ENCODE assay signal across 11 mouse cellular contexts in the genomic region with DNA sequence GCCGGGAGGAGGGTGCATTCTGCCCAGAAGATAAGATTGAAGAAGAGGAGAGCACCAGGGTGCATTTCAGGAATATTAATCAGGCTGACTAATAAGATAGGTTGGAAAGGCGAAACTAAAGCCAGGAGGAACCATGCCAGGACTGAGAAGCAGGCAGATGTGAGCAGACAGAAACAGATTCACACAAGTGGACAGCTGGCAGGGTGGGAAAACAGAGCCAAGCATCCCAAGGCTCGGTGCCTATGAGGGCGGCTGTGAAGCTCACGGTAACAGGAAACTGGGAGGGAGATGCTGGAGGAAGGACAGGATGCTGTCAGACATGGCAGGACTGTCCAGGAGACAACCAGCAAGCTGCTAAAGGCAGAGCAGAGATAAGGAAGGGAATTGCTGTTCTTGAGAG.
A peak's percentile ranks its signal among the peaks of the same experiment; 100 is the strongest.
DNase-seq lines count a peak whose midpoint lies in the region; ATAC-seq lines count a peak whose summit lies in the region.
"Had no signal": no experiment of that assay in that cellular context is flagged by ENCODE, and none has a peak within 500 bp of the region (broad histone marks: within the 10 kb centered on the region; RNA-seq: fewer than 3 reads in every experiment).

No protein-coding gene starts in this region.

- 0 out of 2 replicates have a peak overlapping the region, but pooled peaks have one; percentile 1 for H3K27ac ChIP-seq in forebrain, embryonic 10.5 days
- H3K27ac ChIP-seq in forebrain, embryonic 11.5 days (ENCODE audit: low read depth, low read length) = no peak overlapping the region
- peak overlapping the region; percentile 11; the same call in 1 of the 2 replicates for H3K27ac ChIP-seq in hindbrain, embryonic 15.5 days (replicated peaks)
- peak overlapping the region; percentile 25; the same call in 1 of the 2 replicates for H3K27ac ChIP-seq in neural tube, embryonic 13.5 days (replicated peaks)
- H3K27ac ChIP-seq: liver, embryonic 15.5 days had no signal

- peaks cover 20% of the 10 kb centered on the region for H3K4me1 ChIP-seq in forebrain, embryonic 10.5 days
- H3K4me1 ChIP-seq in forebrain, embryonic 11.5 days (replicated peaks; ENCODE audit: control insufficient read depth, insufficient read depth, low read length) = peaks cover 3% of the 10 kb centered on the region; the same call in 1 of the 2 replicates
- H3K4me1 ChIP-seq in hindbrain, embryonic 15.5 days (replicated peaks) = peaks cover 44% of the 10 kb centered on the region
- peaks cover 75% of the 10 kb centered on the region for H3K4me1 ChIP-seq in neural tube, embryonic 13.5 days (replicated peaks)
- H3K4me1 ChIP-seq: liver, embryonic 15.5 days had no signal

- no peak overlapping the region for H3K4me2 ChIP-seq in forebrain, embryonic 11.5 days (ENCODE audit: low read depth, low read length, severe bottlenecking)
- no peak overlapping the region for H3K4me2 ChIP-seq in hindbrain, embryonic 15.5 days
- no peak overlapping the region for H3K4me2 ChIP-seq in neural tube, embryonic 13.5 days
- H3K4me2 ChIP-seq: liver, embryonic 15.5 days had no signal

- H3K9me3 ChIP-seq in forebrain, embryonic 10.5 days = no peaks in the 10 kb centered on the region
- H3K9me3 ChIP-seq in forebrain, embryonic 11.5 days (ENCODE audit: control insufficient read depth, low read length) = no peaks in the 10 kb centered on the region
- H3K9me3 ChIP-seq in hindbrain, embryonic 15.5 days = no peaks in the 10 kb centered on the region
- no peaks in the 10 kb centered on the region for H3K9me3 ChIP-seq in neural tube, embryonic 13.5 days
- H3K9me3 ChIP-seq: liver, embryonic 15.5 days had no signal

- DNase-seq in forebrain, embryonic 10.5 days (ENCODE audit: extremely low spot score, low spot score) = no peak
- DNase-seq in forebrain, embryonic 11.5 days (ENCODE audit: low spot score) = no peak
- peak; percentile 29 for DNase-seq in ovary, adult 18-20 months (ENCODE audit: low spot score)
- DNase-seq in ovary, postnatal 10 days (ENCODE audit: low spot score) = no peak
- DNase-seq in kidney, postnatal 36 days = no peak
- DNase-seq in embryo, embryonic 10 days (ENCODE audit: low spot score) = no peak
- DNase-seq: embryo, embryonic 11 days; heart, adult 18-20 months had no signal

- H3K9ac ChIP-seq in forebrain, embryonic 11.5 days (ENCODE audit: low read length) = no peak overlapping the region
- no peak overlapping the region for H3K9ac ChIP-seq in hindbrain, embryonic 15.5 days
- H3K9ac ChIP-seq in neural tube, embryonic 13.5 days = no peak overlapping the region
- H3K9ac ChIP-seq: liver, embryonic 15.5 days had no signal

- 82% methylated on average over 5 of the region's 5 CpGs for WGBS in forebrain, embryonic 10.5 days
- 85% methylated on average over 5 of the region's 5 CpGs for WGBS in forebrain, embryonic 11.5 days
- 43% methylated on average over 5 of the region's 5 CpGs for WGBS in hindbrain, embryonic 15.5 days
- 56% methylated on average over 5 of the region's 5 CpGs for WGBS in neural tube, embryonic 13.5 days

- peaks cover 20% of the 10 kb centered on the region; the same call in 1 of the 2 replicates for H3K36me3 ChIP-seq in forebrain, embryonic 10.5 days (replicated peaks)
- no peaks in the 10 kb centered on the region for H3K36me3 ChIP-seq in forebrain, embryonic 11.5 days (ENCODE audit: control insufficient read depth, insufficient read depth, low read length)
- no peaks in the 10 kb centered on the region for H3K36me3 ChIP-seq in hindbrain, embryonic 15.5 days
- no peaks in the 10 kb centered on the region for H3K36me3 ChIP-seq in neural tube, embryonic 13.5 days
- H3K36me3 ChIP-seq: liver, embryonic 15.5 days had no signal

- H3K4me3 ChIP-seq in forebrain, embryonic 10.5 days = no peak overlapping the region
- H3K4me3 ChIP-seq in forebrain, embryonic 11.5 days (ENCODE audit: low read depth, low read length) = no peak overlapping the region
- no peak overlapping the region for H3K4me3 ChIP-seq in hindbrain, embryonic 15.5 days
- no peak overlapping the region for H3K4me3 ChIP-seq in neural tube, embryonic 13.5 days
- H3K4me3 ChIP-seq: liver, embryonic 15.5 days had no signal

- ATAC-seq in forebrain, embryonic 11.5 days (replicated peaks; ENCODE audit: low FRiP score) = no peak
- ATAC-seq in hindbrain, embryonic 15.5 days (ENCODE audit: low FRiP score, low read depth) = 0 out of 2 replicates have a peak, but pooled peaks have one; percentile 14
- no peak for ATAC-seq in neural tube, embryonic 13.5 days (ENCODE audit: low read depth)

- no peaks in the 10 kb centered on the region for H3K27me3 ChIP-seq in forebrain, embryonic 10.5 days (ENCODE audit: poor library complexity, severe bottlenecking)
- H3K27me3 ChIP-seq in forebrain, embryonic 11.5 days (ENCODE audit: control insufficient read depth, insufficient read depth, low read length) = no peaks in the 10 kb centered on the region
- H3K27me3 ChIP-seq in hindbrain, embryonic 15.5 days = no peaks in the 10 kb centered on the region
- H3K27me3 ChIP-seq in neural tube, embryonic 13.5 days = no peaks in the 10 kb centered on the region
- H3K27me3 ChIP-seq: liver, embryonic 15.5 days had no signal
